Mouse (Mus musculus): ENCODE measurements around the gene Prl7b1. TPM values are rescaled to one million over a fixed set of nuclear protein-coding genes. Genes with fewer than 3 reads are reported as not detected.

Gene Prl7b1
- polyA plus RNA-seq (2014; fragmentation: Illumina TruSeq; extraction: RNeasy Lipid Tissue Mini Kit (QIAGEN cat#74804); ENCODE audit: low read depth, low replicate concordance): not detected

GRCm38 (mm10) chr13:27610482-27610881 is at the start of gene Prl7b1:
Gene Prl7b1 (minus strand): TSS chr13:27610582.

GRCm38 (mm10) chr13:27642393-27642792 is 32.0 kb upstream of the Prl7b1 start, which contains the start of gene Prl7a1:
Gene Prl7a1 (minus strand): TSS chr13:27642493.

GRCm38 (mm10) chr13:27582071-27582470 is 28.3 kb downstream of the Prl7b1 start, which contains the start of gene Prl8a1:
Gene Prl8a1 (minus strand): TSS chr13:27582171.

GRCm38 (mm10) chr13:27564506-27564905 is 45.9 kb downstream of the Prl7b1 start, which contains the start of gene Prl8a9:
Gene Prl8a9 (minus strand): TSS chr13:27564606.

Other genes starting within 250 kb of the Prl7b1 start
- gene Prl2b1, start 219.7 kb downstream of the Prl7b1 start, polyA plus RNA-seq (2014; fragmentation: Illumina TruSeq; extraction: RNeasy Lipid Tissue Mini Kit (QIAGEN cat#74804); ENCODE audit: low read depth, low replicate concordance): not detected
- not detected for gene Prl8a6, start 171.9 kb downstream of the Prl7b1 start, polyA plus RNA-seq (2014; fragmentation: Illumina TruSeq; extraction: RNeasy Lipid Tissue Mini Kit (QIAGEN cat#74804); ENCODE audit: low read depth, low replicate concordance)
- gene Prl8a8, start 97.4 kb downstream of the Prl7b1 start, polyA plus RNA-seq (2014; fragmentation: Illumina TruSeq; extraction: RNeasy Lipid Tissue Mini Kit (QIAGEN cat#74804); ENCODE audit: low read depth, low replicate concordance): not detected
- gene Prl8a9, start 46.0 kb downstream of the Prl7b1 start, polyA plus RNA-seq (2014; fragmentation: Illumina TruSeq; extraction: RNeasy Lipid Tissue Mini Kit (QIAGEN cat#74804); ENCODE audit: low read depth, low replicate concordance): not detected
- gene Prl8a1, start 28.4 kb downstream of the Prl7b1 start, polyA plus RNA-seq (2014; fragmentation: Illumina TruSeq; extraction: RNeasy Lipid Tissue Mini Kit (QIAGEN cat#74804); ENCODE audit: low read depth, low replicate concordance): not detected
- gene Prl7a1, start 31.9 kb upstream of the Prl7b1 start, polyA plus RNA-seq (2014; fragmentation: Illumina TruSeq; extraction: RNeasy Lipid Tissue Mini Kit (QIAGEN cat#74804); ENCODE audit: low read depth, low replicate concordance): not detected
- gene Prl7a2, start 57.5 kb upstream of the Prl7b1 start, polyA plus RNA-seq (2014; fragmentation: Illumina TruSeq; extraction: RNeasy Lipid Tissue Mini Kit (QIAGEN cat#74804); ENCODE audit: low read depth, low replicate concordance): not detected
- not detected for gene Prl7d1, start 106.2 kb upstream of the Prl7b1 start, polyA plus RNA-seq (2014; fragmentation: Illumina TruSeq; extraction: RNeasy Lipid Tissue Mini Kit (QIAGEN cat#74804); ENCODE audit: low read depth, low replicate concordance)
- gene Prl7c1, start 170.2 kb upstream of the Prl7b1 start, polyA plus RNA-seq (2014; fragmentation: Illumina TruSeq; extraction: RNeasy Lipid Tissue Mini Kit (QIAGEN cat#74804); ENCODE audit: low read depth, low replicate concordance): not detected
- gene Prl2a1, start 191.1 kb upstream of the Prl7b1 start, polyA plus RNA-seq (2014; fragmentation: Illumina TruSeq; extraction: RNeasy Lipid Tissue Mini Kit (QIAGEN cat#74804); ENCODE audit: low read depth, low replicate concordance): not detected
- not detected for gene Prl2c1, start 238.8 kb upstream of the Prl7b1 start, polyA plus RNA-seq (2014; fragmentation: Illumina TruSeq; extraction: RNeasy Lipid Tissue Mini Kit (QIAGEN cat#74804); ENCODE audit: low read depth, low replicate concordance)